Mouse (Mus musculus): ENCODE measurements at regions not wholly inside any gene's neighbourhood (a gene's known extent, or its start where the extent isn't known, plus 50 kb on each side); places are given as distances from the start of the nearest gene placed in this dataset.

DNA sequence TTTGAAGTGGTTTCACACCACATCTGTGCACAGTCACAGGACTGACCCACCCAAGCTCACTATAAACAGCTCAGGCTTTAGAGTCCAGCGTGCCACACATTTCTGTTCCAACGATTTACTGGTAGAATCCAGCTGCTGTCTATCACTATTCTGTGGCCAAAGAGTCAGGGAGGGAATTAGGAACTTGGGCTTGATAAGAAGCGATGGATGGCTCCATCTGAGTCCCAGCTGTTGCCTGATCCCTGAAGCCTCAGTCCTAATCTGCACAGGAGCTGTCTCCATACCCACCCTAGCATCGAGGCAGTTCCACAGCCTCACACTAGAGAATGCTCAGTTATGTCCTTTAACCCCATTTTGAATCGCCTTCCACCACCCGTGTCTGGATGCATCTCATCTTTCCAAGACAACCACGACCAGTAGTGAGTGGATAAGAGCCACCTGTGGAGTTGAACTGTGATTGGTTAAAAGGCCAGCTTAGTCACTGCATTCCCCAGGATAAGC is 173.0 kb downstream of the Fndc1 start:
- TF ChIP-seq CTCF (IDR thresholded peaks at IDR 0.05; ENCODE audit: borderline replicate concordance, control insufficient read depth, extremely low read depth, insufficient read depth, low read length, poor library complexity), result no peak
- TF ChIP-seq POLR2A (IDR thresholded peaks at IDR 0.05; ENCODE audit: control insufficient read depth, extremely low read depth, insufficient read depth, low read length, poor library complexity), result no peak

Data from thymus, adult 2 months (tissue).